In genomic region chr2:3726501-3727078, GRCm38 (mm10) we compare ENCODE assay signal across 8 mouse cellular contexts.
DNase-seq lines count a peak whose midpoint lies in the region; ATAC-seq lines count a peak whose summit lies in the region.

No protein-coding gene starts in this region.

- WGBS in forebrain, embryonic 14.5 days: 77% methylated on average over 13 of the region's 13 CpGs
- WGBS in forebrain, embryonic 11.5 days: 85% methylated on average over 13 of the region's 13 CpGs
- WGBS in midbrain, embryonic 15.5 days: 69% methylated on average over 13 of the region's 13 CpGs
- whole genome bisulfite sequencing in midbrain, embryonic 11.5 days: 88% methylated on average over 13 of the region's 13 CpGs

- H3K27ac ChIP-seq in forebrain, embryonic 14.5 days (ENCODE audit: low read depth, low read length): 0 out of 2 replicates have a peak overlapping the region, but pooled peaks have one; percentile 5
- H3K27ac ChIP-seq in forebrain, embryonic 11.5 days (ENCODE audit: low read depth, low read length): no peak overlapping the region
- peak overlapping the region; percentile 34; the same call in 1 of the 2 replicates for H3K27ac ChIP-seq in midbrain, embryonic 15.5 days
- no peak overlapping the region for H3K27ac ChIP-seq in midbrain, embryonic 11.5 days (ENCODE audit: low read depth, low read length)

- H3K4me1 ChIP-seq in forebrain, embryonic 14.5 days (ENCODE audit: control insufficient read depth, insufficient read depth, low read length): no peaks in the 10 kb centered on the region
- no peaks in the 10 kb centered on the region; the same call in 1 of the 2 replicates for H3K4me1 ChIP-seq in forebrain, embryonic 11.5 days (replicated peaks; ENCODE audit: control insufficient read depth, insufficient read depth, low read length)
- H3K4me1 ChIP-seq in midbrain, embryonic 15.5 days: peaks cover 14% of the 10 kb centered on the region
- H3K4me1 ChIP-seq in midbrain, embryonic 11.5 days (ENCODE audit: control insufficient read depth, insufficient read depth, low read length): 0 out of 2 replicates have a peak, but pooled peaks cover 2% of the 10 kb centered on the region
- H3K4me1 ChIP-seq in megakaryocyte, embryonic 14.5 days: peaks cover 86% of the 10 kb centered on the region

- DNase-seq in forebrain, embryonic 14.5 days (ENCODE audit: low spot score): no peak
- no peak for DNase-seq in forebrain, embryonic 11.5 days (ENCODE audit: low spot score)
- no peak for DNase-seq in midbrain, embryonic 11.5 days (ENCODE audit: low spot score, missing footprints)
- no peak for DNase-seq in adrenal gland, adult 18-20 months (ENCODE audit: low spot score in 2 of 2)
- no peak for DNase-seq in cerebellum, adult 18-20 months

- H3K4me3 ChIP-seq in forebrain, embryonic 14.5 days (ENCODE audit: low read depth, low read length): no peak overlapping the region
- H3K4me3 ChIP-seq in forebrain, embryonic 11.5 days (ENCODE audit: low read depth, low read length): no peak overlapping the region
- H3K4me3 ChIP-seq in midbrain, embryonic 15.5 days: no peak overlapping the region
- H3K4me3 ChIP-seq in midbrain, embryonic 11.5 days (ENCODE audit: low read depth, low read length): no peak overlapping the region
- peak overlapping the region; percentile 87 for H3K4me3 ChIP-seq in megakaryocyte, embryonic 14.5 days (replicated peaks)

- H3K36me3 ChIP-seq in forebrain, embryonic 14.5 days (ENCODE audit: control insufficient read depth, insufficient read depth, low read length): no peaks in the 10 kb centered on the region
- H3K36me3 ChIP-seq in forebrain, embryonic 11.5 days (ENCODE audit: control insufficient read depth, insufficient read depth, low read length): no peaks in the 10 kb centered on the region
- H3K36me3 ChIP-seq in midbrain, embryonic 15.5 days (replicated peaks): no peaks in the 10 kb centered on the region
- no peaks in the 10 kb centered on the region for H3K36me3 ChIP-seq in midbrain, embryonic 11.5 days (ENCODE audit: control insufficient read depth, insufficient read depth, low read length)
- H3K36me3 ChIP-seq in megakaryocyte, embryonic 14.5 days (replicated peaks; ENCODE audit: low read length): peaks cover 10% of the 10 kb centered on the region

- no peaks in the 10 kb centered on the region for H3K9me3 ChIP-seq in forebrain, embryonic 14.5 days (replicated peaks; ENCODE audit: control insufficient read depth, low read length)
- no peaks in the 10 kb centered on the region for H3K9me3 ChIP-seq in forebrain, embryonic 11.5 days (ENCODE audit: control insufficient read depth, low read length)
- H3K9me3 ChIP-seq in midbrain, embryonic 15.5 days: no peaks in the 10 kb centered on the region
- no peaks in the 10 kb centered on the region for H3K9me3 ChIP-seq in midbrain, embryonic 11.5 days (ENCODE audit: control insufficient read depth, low read length)
- no peaks in the 10 kb centered on the region for H3K9me3 ChIP-seq in megakaryocyte, embryonic 14.5 days

- H3K9ac ChIP-seq in forebrain, embryonic 14.5 days (ENCODE audit: low read length): no peak overlapping the region
- H3K9ac ChIP-seq in forebrain, embryonic 11.5 days (ENCODE audit: low read length): no peak overlapping the region
- H3K9ac ChIP-seq in midbrain, embryonic 15.5 days: no peak overlapping the region
- no peak overlapping the region for H3K9ac ChIP-seq in midbrain, embryonic 11.5 days (ENCODE audit: low read length)

- no peak overlapping the region for H3K4me2 ChIP-seq in forebrain, embryonic 14.5 days (ENCODE audit: low read length)
- no peak overlapping the region for H3K4me2 ChIP-seq in forebrain, embryonic 11.5 days (ENCODE audit: low read depth, low read length, severe bottlenecking)
- no peak overlapping the region for H3K4me2 ChIP-seq in midbrain, embryonic 15.5 days
- H3K4me2 ChIP-seq in midbrain, embryonic 11.5 days: no peak overlapping the region

- no peak for ATAC-seq in forebrain, embryonic 14.5 days
- ATAC-seq in forebrain, embryonic 11.5 days (replicated peaks; ENCODE audit: low FRiP score): no peak
- ATAC-seq in midbrain, embryonic 15.5 days (replicated peaks): 0 out of 2 replicates have a peak, but pooled peaks have one; percentile 30
- no peak for ATAC-seq in midbrain, embryonic 11.5 days (ENCODE audit: low FRiP score)
- peak; percentile 49 for ATAC-seq in inflammation-experienced regulatory T-cells, adult 6 months

- H3K27me3 ChIP-seq in forebrain, embryonic 14.5 days (replicated peaks; ENCODE audit: control insufficient read depth, insufficient read depth, low read length): no peaks in the 10 kb centered on the region
- H3K27me3 ChIP-seq in forebrain, embryonic 11.5 days (ENCODE audit: control insufficient read depth, insufficient read depth, low read length): no peaks in the 10 kb centered on the region
- H3K27me3 ChIP-seq in midbrain, embryonic 15.5 days (replicated peaks): no peaks in the 10 kb centered on the region
- no peaks in the 10 kb centered on the region for H3K27me3 ChIP-seq in midbrain, embryonic 11.5 days (ENCODE audit: control insufficient read depth, insufficient read depth, low read length)
- no peaks in the 10 kb centered on the region for H3K27me3 ChIP-seq in megakaryocyte, embryonic 14.5 days (replicated peaks)

Comparison
In these comparisons a context has a peak if more than half of its experiments do, and no peak if none do; other contexts are left out.
1. ATAC-seq: peak in midbrain, embryonic 15.5 days (single experiment) and inflammation-experienced regulatory T-cells, adult 6 months (single experiment); none in forebrain, embryonic 14.5 days (single experiment), forebrain, embryonic 11.5 days (single experiment) and midbrain, embryonic 11.5 days (single experiment).
2. H3K27ac ChIP-seq: peak in forebrain, embryonic 14.5 days (single experiment) and midbrain, embryonic 15.5 days (single experiment); none in forebrain, embryonic 11.5 days (single experiment) and midbrain, embryonic 11.5 days (single experiment).